Mouse (Mus musculus): ENCODE measurements at regions not wholly inside any gene's neighbourhood (a gene's known extent, or its start where the extent isn't known, plus 50 kb on each side); places are given as distances from the start of the nearest gene placed in this dataset.

- no peak for TF ChIP-seq CTCF (IDR thresholded peaks at IDR 0.05; ENCODE audit: low read depth, low read length)
- TF ChIP-seq POLR2A (IDR thresholded peaks at IDR 0.05; ENCODE audit: borderline replicate concordance, low read depth, low read length) = no peak
These were observed 192.0 kb upstream of the Serp2 start for GRCm38 (mm10) chr14:76748711-76749110.

All from bone marrow macrophage, adult 2 months (primary cell).